Mouse (Mus musculus): ENCODE results near the gene Ubp1.

Ubp1 gene

GRCm38 (mm10) chr9:113969399-113969798 lies 38.7 kb downstream of the Ubp1 start:
- in situ Hi-C loops (cut with MseI, MboI) = no loop called here

GRCm38 (mm10) chr9:113970041-113970440 lies 39.3 kb downstream of the Ubp1 start:
- in situ Hi-C loops (cut with MseI, MboI) = no loop called here

- in situ Hi-C loops (cut with MseI, MboI) = no loop called here
Measured at GRCm38 (mm10) chr9:113971615-113972014, 40.9 kb downstream of the Ubp1 start.

- in situ Hi-C loops (cut with MseI, MboI) = no loop called here
Measured at GRCm38 (mm10) chr9:113973857-113974256, 43.1 kb downstream of the Ubp1 start.

- in situ Hi-C loops (cut with MseI, MboI) = no loop called here
Measured at GRCm38 (mm10) chr9:113974945-113975344, 44.2 kb downstream of the Ubp1 start.

- in situ Hi-C loops (cut with MseI, MboI) = no loop called here
Measured at GRCm38 (mm10) chr9:113975442-113975841, 44.7 kb downstream of the Ubp1 start.

- in situ Hi-C loops (cut with MseI, MboI) = no loop called here
Measured at GRCm38 (mm10) chr9:113976264-113976663, 45.5 kb downstream of the Ubp1 start.

- in situ Hi-C loops (cut with MseI, MboI) = no loop called here
Measured at GRCm38 (mm10) chr9:113977225-113977840, 46.6 kb downstream of the Ubp1 start.

GRCm38 (mm10) chr9:113978656-113979055 lies 47.9 kb downstream of the Ubp1 start:
- in situ Hi-C loops (cut with MseI, MboI) = no loop called here

- in situ Hi-C loops (cut with MseI, MboI) = no loop called here
Measured at GRCm38 (mm10) chr9:113979356-113979755, 48.6 kb downstream of the Ubp1 start.

- in situ Hi-C loops (cut with MseI, MboI) = loop anchor here (10.0 kb wide), 1 partner anchor 134 kb away; no protein-coding TSS in a partner anchor
Measured at GRCm38 (mm10) chr9:113981099-113981880, 50.6 kb downstream of the Ubp1 start.

GRCm38 (mm10) chr9:113982451-113982850 lies 51.7 kb downstream of the Ubp1 start:
- in situ Hi-C loops (cut with MseI, MboI) = loop anchor here (10.0 kb wide), 1 partner anchor 132 kb away; no protein-coding TSS in a partner anchor

GRCm38 (mm10) chr9:113982883-113983670 lies 52.3 kb downstream of the Ubp1 start:
- in situ Hi-C loops (cut with MseI, MboI) = loop anchor here (10.0 kb wide), 1 partner anchor 132 kb away; no protein-coding TSS in a partner anchor

GRCm38 (mm10) chr9:113984946-113985620 lies 54.3 kb downstream of the Ubp1 start:
- in situ Hi-C loops (cut with MseI, MboI) = loop anchor here (10.0 kb wide), 1 partner anchor 130 kb away; no protein-coding TSS in a partner anchor

- in situ Hi-C loops (cut with MseI, MboI) = no loop called here
Measured at GRCm38 (mm10) chr9:113990547-113991248, 60.0 kb downstream of the Ubp1 start.

GRCm38 (mm10) chr9:113992810-113993209 lies 62.1 kb downstream of the Ubp1 start:
- in situ Hi-C loops (cut with MseI, MboI) = no loop called here

GRCm38 (mm10) chr9:113998311-113998710 lies 67.6 kb downstream of the Ubp1 start:
- in situ Hi-C loops (cut with MseI, MboI) = no loop called here

GRCm38 (mm10) chr9:114006801-114007200 lies 76.1 kb downstream of the Ubp1 start:
- in situ Hi-C loops (cut with MseI, MboI) = no loop called here

- in situ Hi-C loops (cut with MseI, MboI) = no loop called here
Measured at GRCm38 (mm10) chr9:114007850-114008350, 77.2 kb downstream of the Ubp1 start.

- in situ Hi-C loops (cut with MseI, MboI) = no loop called here
Measured at GRCm38 (mm10) chr9:114009526-114009925, 78.8 kb downstream of the Ubp1 start.

- in situ Hi-C loops (cut with MseI, MboI) = no loop called here
Measured at GRCm38 (mm10) chr9:114011203-114011602, 80.5 kb downstream of the Ubp1 start.
